ENCODE assay signal across 11 mouse cellular contexts in the genomic region with DNA sequence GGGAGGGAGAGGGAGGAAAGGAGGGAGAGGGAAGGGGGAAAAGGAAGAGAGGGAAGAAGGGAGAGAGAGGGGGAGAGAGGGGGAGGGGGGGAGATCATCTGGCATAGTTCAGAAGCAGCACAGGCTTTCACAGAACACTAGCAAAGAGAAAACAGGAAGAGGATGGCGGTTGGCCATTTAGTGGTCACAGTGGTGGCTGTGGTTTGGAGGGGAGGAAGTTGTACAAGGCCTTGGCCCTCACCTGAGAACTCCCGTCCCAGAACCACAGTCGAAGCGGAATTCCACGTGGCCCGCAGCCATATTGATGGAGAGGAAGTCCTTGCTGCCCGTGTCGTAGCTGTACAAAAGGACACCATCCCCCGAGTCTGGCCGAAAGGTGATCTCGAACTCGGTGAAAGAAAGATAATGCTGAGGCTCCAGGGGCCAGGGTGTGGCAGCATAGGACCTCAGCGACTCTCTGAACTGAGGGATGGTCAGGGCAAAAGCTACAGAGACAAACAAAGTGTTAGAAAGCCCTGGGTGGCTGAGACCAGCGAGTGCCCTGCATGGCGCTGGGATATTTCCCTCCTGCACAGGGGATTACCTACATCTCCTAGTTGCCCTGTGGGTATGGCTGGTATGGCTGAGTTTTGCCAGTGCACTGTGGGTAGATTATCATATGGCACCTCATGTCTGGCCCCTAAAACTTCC.
"Had no signal": no experiment of that assay in that cellular context is flagged by ENCODE, and none has a peak within 500 bp of the region (broad histone marks: within the 10 kb centered on the region; RNA-seq: fewer than 3 reads in every experiment).

No protein-coding gene starts in this region.

- H3K36me3 ChIP-seq: kidney, embryonic 15.5 days; liver, embryonic 12.5 days; midbrain, embryonic 12.5 days had no signal

- ATAC-seq: liver, embryonic 12.5 days had no signal

- H3K27me3 ChIP-seq: kidney, embryonic 15.5 days; midbrain, embryonic 12.5 days had no signal

- H3K27ac ChIP-seq: kidney, embryonic 15.5 days; liver, embryonic 12.5 days; midbrain, embryonic 12.5 days; stomach, postnatal 0 days had no signal

- H3K4me1 ChIP-seq: liver, embryonic 12.5 days; midbrain, embryonic 12.5 days had no signal

- DNase-seq: kidney, adult 2 months; kidney, postnatal 14 days; left cerebral cortex, postnatal 4 days; lung, postnatal 36 days; right cerebral cortex, postnatal 25 days; thymus, postnatal 4 days had no signal

- H3K4me2 ChIP-seq: kidney, embryonic 15.5 days; liver, embryonic 12.5 days; midbrain, embryonic 12.5 days had no signal

- H3K9ac ChIP-seq: kidney, embryonic 15.5 days; liver, embryonic 12.5 days; midbrain, embryonic 12.5 days had no signal

- H3K9me3 ChIP-seq: kidney, embryonic 15.5 days; liver, embryonic 12.5 days; midbrain, embryonic 12.5 days had no signal

- H3K4me3 ChIP-seq: kidney, embryonic 15.5 days; liver, embryonic 12.5 days; megakaryocyte, embryonic 14.5 days; midbrain, embryonic 12.5 days had no signal
